Mouse (Mus musculus) frontal cortex, adult 2 months (tissue): ENCODE results near the gene Arhgap15. TPM values are rescaled to one million over a fixed set of nuclear protein-coding genes. Genes with fewer than 3 reads are reported as not detected.

Source experiments
- DNase-seq, 2 experiments: peaks; one replicate each; pipeline ENCODE4 v3.0.0; 2022; ENCODE audit warnings: low spot score in 1 of 2; ENCODE audit errors: extremely low spot score in 1 of 2
- polyA plus RNA-seq: library from polyadenylated mRNA; depleted of rRNA; stranded (reverse); fragments of >200 nt; gene quantifications from 2 replicates; pipeline ENCODE4 v1.2.3, GENCODE M21; 2012

Gene Arhgap15
- polyA plus RNA-seq, 1 experiment = 8.1 TPM

DNA sequence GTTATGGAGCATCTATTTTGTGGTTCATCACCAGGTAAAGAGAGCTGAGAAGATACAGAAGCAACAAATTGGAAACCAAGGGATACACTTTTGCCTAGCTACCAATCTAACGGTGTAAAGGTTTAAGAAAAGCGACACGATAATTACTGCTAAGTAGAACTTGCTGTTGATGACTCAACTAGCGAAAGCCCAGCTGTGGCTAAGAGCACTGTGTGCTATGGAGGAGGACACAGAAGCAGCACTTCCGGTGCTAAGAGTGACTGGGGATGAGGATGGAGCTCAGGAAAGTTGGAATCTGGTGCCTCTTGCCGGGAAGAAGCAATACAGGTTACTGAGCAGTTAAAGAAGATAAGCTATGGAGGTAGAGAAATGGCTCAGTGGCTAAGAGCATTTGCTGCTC lies 589.8 kb downstream of the Arhgap15 start:
- DNase-seq = no peak

DNA sequence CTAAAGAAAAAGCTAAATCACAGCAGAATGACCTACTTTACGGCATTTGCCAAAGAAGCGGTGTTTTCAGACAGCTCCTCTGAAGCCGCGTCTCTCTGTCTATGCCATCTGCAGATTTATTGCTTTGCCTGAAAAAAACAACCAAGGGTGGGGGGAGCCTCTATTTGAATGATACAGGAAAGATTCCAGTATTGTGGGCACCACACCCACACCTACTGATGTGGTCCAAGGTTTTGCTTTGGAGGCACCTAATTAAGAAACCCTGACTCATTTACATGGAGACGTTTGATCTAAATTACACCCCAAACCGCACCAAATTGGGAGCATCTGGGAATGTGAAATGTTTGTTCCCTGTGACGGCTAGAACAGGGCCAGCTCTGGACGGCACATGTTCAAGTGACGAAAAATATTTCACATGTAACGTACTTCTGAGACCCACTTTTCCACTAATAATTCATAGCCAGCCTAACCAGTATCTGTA lies 592.5 kb downstream of the Arhgap15 start:
- peak; percentile 39 to 60 for DNase-seq

DNA sequence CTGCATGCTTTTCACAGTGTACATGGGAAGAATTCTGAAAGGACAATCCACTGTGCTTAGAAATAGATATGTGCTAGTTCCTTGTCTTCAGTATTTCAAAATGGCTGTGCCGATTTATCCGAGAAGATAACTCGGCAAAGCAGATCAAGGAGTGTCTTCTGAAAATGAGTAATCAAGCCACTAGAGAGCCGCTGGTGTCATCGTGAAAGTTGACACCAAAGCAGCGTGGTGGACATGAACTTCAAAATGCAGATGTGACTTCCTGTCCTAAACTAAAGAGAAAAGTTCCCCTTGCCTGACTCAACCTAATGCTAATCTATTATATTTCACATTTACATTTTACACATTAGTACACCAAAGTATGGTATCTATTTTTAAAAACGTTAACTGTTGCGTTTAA lies 596.2 kb downstream of the Arhgap15 start:
- no peak for DNase-seq

DNA sequence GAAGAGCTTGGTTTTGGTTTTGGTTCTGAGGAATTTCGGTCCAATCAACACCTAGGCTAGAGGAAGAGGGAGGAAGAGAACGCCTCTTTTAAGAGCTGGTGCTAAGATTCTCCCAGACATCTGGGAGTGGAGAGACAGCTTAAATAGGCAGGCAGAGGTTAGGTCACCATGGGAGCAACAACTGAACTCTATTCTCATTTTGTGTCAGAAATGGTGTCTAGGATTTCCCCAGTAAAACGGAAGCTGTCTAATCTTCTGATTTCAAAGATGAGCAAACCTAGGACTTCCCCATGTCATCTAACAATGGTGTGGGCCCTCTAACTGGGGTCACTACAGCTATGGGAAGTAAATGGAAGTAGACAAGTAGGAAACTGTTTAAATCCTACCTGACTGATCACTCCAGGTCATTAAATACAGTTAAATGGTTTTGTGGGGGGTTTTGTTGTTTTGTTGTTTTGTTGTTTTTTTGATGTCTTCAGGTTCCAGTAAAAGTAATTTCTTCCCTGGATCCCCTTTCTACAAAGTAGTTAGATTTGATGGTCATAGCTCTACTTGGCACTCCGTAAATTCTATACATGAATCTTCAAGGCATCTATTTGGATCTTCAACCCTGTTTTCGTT lies 596.8 kb downstream of the Arhgap15 start:
- no peak for DNase-seq

DNA sequence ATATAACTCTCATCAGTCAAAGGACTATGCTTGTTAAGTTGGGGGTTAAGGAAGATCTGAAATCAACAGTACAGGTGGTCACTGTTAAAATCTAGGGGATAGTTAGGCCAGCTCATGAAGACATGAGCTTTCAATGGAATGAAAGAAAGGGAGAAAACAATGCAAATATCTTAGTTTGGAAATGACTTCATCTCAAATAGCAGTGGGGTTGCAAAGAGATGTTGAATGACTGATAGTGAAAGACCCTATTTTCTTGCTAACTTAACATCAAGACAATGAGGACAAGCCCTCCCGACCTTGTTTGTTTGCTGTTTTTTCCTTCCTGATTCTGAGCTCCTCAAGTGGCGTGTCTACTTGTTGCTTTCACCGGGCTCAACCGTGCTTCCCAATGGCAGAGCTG lies 597.6 kb downstream of the Arhgap15 start:
- DNase-seq = no peak

DNA sequence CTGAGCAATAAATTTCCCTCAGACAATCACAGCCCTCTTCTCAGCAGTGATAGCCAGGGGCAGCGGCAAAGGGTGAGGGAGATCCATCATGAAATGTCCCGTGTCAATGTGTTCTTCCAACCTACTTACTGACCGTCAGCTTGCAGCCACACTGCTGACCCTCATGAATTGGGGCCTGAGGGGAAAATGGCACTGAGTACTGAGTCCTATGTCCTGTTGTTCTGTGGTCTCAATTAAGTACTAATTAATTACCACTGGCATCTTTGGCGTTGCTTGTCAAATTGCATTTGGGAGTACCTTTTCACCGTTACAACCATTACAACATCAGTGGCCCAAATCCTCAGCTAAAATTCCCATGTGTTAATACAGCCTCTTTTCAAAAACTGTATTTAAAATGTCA lies 599.2 kb downstream of the Arhgap15 start:
- DNase-seq = no peak

DNA sequence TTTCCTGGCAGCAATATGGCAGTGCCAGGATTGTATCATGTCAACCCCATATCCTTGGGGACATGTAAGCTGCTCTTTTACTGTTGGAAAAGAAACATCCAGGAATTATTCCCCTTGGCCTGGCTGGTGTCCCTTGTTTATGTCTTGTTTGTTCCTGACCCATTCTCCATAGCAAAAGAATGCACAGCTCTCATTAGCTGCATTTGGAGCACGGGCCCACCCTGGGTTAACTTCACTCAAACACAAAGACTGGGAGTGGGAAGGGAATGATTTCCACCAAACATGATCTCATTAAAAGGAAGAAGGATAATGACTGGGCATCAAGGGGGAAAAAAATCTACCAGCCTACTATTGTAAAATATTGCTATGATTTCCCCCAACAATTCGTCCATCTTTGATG lies 600.5 kb downstream of the Arhgap15 start:
- DNase-seq = no peak

DNA sequence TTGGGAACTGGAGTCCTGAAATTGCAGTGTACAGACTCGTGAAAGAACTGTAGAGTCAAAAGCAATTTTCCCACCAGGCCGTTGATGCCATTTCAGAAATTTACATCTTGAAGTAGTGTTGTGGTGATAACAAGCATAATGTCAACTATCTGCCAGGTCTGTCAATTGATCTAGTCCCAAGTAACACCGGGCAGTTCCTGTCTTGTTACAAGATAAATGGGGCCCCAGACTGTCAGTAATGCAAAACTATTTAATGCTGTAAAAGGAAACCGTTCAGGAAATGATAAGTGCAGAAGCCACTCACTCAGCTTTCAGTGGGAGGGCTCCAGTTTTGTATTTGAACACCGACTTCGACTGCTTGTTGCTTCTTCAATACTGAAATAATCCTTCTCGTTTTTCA lies 604.3 kb downstream of the Arhgap15 start:
- no peak for DNase-seq

DNA sequence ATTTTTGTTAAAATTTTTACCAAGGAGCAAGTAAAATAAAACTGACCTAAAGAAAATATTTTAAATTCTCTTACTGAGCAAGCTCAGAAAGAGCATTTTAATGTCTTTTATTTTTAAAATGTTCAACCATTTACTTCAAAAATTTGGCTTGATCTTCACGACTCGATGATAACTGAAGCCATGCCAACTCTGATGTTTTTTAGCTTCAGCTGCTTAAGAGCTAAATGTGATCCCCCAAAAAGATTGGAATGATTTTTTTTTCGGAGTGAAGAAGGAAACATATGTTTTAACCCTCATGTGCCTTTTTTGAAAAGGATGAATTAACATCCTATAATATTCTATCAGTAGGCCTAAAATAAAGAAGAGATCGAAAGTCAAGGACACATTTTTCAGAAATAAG lies 605.0 kb downstream of the Arhgap15 start:
- DNase-seq = peak in 1 of 2 experiments; percentile 37

DNA sequence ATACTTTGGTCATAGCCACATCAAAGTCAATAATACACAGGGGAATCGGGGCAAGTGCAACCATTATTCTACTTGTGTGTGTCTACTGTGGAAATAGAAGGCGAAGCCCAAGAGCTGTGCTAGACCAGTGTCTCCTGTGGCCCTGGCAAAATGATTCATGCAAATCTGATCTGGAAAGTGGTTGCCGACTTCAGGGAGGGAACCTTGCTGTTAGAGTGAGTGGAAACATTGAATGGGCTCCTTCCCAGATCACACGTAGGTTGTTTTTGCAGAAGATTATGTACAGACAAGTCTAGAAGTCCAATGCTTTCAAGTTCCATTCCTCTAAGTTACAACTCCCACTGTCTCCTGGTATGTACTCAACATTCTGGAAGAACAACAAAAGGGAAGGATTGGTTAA lies 606.2 kb downstream of the Arhgap15 start:
- no peak for DNase-seq

DNA sequence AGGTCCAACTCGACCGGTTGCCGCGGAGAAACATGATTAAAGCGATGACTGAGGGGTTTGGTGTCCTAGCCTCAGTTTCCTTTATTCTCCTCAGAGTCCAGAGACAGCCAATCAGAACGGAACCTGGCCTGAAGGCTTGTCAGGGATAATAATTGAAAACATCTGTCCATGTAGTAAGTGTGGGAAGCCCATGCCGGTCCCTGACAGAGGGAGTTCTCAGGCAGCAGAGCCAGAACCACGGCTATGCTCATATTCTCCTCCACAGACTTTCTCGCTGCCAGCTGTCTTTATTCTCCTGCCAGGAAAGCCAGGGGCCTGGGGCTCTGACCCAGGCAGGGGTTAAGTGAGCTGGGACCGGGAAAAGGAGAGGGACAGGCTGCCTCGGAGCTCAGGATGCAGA lies 606.7 kb downstream of the Arhgap15 start:
- DNase-seq = no peak

DNA sequence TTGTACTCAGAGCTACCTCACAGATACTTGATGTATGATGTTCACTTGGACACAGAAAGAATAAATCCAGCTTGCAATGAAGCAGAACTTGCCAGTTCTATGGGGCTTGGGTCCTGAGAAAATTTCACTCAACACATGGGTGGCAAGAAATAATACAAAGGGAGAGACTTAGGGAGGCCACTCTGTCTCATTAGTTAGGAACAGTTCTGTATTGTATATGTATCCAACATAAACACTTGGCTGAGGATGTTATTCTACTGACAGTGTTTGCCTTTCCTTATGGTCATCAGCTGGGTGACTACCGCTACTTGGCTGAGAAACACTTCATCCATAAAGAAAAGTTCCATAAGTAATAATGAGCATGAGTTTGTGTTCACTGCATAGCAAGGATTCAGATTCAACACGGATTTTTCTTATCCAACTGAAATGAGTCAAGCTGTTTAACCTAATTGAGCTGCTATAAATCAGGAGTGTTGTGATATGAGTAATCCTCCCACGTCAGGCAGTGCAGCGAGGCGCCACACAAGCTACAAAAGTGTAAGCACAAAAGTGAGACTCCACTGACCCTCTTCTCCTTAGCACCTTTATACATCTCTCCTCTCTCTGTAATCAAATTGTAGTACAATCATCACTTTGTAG lies 607.7 kb downstream of the Arhgap15 start:
- DNase-seq = no peak

DNA sequence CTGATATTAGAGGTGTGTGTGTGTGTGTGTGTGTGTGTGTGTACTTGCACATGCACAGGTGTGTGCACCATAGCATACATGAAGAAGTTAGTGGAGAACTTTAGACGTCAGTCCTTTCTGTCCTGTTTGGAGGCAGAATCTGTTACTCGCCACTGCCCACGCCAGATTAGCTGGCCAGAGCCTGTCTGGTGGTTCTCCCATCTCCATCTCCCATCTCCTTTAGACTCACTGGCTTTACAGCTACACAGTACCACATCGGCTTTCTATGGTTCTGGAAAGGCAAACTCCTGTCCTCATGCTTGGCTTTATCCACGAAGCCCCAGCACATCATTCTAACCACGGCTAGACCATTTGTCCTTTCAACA lies 608.2 kb downstream of the Arhgap15 start:
- DNase-seq = no peak

DNA sequence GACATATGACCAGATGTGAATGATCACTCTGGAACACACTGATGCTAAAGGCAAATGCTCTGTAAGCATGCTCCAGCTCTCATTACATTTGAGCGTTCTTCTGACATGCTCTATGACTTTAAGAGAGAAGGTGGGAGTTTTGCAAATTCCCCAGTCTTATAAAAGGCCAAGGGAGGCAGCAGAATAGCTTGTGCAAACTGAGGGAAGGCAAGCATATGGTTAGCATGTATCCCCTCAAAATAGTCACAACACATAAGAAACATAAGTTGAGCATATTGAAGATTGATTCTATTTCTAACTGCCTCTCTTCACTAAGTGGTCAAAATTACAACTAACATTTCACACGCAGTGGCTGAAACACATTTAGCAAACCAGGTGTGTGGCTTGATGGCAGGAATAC lies 631.6 kb downstream of the Arhgap15 start:
- DNase-seq = no peak

DNA sequence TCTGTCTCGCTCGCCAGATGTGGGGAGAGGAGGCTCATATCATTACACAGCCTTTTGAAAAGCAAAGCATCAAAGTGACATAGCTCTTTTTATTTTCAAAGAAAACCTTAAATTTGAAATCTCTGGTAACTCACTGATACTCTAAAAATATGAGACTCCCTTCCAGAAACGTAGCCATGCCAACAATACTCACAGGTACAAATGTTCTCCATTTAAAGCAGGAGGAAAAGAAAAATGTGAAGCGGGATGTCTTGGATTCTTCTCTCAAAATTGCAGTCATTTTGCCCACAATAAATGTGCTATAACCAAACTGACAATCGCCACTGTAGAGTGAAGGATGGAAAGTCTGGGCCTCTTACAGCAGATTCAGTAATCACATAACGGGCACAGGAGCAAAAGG lies 635.9 kb downstream of the Arhgap15 start:
- DNase-seq = peak in 1 of 2 experiments; percentile 35

DNA sequence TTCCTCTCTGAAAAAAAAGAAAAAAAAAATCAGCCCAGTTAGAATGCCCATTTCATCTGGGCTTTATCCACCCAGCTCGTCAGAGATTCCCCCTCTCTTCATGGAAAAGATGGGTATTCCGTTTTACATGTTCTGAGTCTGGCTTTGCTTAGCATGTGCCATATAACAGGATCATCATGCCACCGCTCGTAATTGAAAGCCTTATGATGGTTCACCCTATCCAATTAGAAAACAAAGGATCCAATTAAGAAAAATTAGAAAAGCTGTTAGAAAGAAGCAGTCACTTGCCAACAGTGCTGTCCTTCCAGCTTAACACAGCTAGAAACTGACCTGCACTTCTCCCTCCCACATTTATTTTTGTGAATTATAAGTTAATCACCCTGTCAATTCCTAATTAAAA lies 640.9 kb downstream of the Arhgap15 start:
- DNase-seq = no peak

DNA sequence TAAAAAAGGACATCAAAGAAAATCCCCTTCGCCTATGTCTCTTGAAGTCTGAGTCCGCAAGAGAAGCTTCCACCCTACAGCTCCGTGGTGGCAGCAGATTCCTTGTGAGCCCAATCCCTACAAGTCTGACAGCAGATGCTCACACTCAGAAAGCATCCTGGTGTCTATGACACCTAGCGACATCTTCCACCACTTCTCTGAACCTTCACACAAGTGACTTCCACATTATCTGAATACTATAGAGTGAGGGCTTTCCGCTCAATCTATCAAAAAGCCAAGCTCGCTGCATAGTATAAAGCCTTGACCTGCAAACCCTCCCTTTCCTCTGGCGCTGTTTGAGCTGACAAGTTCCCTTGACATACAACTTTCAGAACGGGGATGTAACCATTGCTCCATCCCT lies 645.2 kb downstream of the Arhgap15 start:
- DNase-seq = no peak

DNA sequence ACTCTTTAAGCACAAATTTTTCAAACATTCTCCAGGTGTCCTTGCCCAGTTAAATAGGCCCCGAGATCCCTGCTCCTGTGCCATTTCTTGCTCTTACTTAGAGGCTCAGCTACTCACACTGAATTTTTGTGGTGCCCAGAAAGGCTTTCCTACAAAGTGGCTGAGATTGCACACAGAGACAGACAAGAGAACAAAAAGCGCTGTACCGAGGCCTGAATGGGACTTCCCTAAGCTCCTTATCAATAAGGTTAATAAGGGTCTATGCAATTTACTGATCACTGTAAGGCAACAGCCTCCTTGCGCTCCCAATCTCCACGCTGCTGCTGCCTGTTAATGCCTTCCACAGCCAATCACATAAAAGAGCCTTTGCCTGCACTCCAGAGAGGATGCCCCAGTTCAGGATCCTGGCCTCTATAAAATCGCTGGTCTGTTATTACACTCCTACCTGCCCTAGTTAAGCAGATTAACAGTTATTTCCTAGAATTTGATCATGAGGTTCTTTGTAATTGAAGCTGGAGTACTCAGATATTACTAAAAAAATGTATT lies 646.4 kb downstream of the Arhgap15 start:
- no peak for DNase-seq

DNA sequence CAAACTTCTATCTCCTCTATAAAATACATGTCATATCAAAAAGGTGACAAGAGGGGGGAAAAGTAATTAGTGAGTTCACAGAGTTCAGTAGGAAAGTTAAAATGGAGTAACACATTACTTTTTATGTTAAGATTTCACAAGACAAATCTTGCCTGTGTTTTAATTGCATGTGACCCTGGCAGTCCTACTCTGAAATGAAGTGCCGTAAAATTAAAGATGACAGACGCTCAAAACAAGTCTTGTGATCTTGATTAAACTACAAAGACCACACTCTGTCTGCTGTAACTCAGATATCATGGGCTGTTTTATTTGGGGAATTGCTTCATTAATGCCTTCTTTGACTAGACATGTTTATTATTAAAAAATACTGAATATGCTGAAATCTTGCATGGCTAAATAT lies 647.0 kb downstream of the Arhgap15 start:
- no peak for DNase-seq

DNA sequence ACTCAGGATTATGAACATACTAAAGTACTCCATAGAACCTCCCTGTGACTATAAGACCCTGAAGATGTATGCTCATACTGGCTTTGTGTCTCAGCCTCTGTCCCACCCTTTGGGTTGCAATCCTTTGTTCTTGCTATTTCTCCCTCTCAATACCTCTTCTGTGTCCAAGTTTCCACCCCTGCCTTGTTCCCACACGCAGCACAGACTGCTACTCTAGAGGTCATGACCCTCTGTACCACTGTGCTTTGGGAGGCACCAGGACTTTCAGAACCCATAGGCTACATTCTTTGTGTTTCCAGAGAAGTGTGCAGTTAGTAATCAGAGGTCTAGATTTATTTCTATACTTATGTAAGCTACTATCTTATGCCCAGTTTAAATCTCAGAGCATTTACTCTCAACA lies 648.6 kb downstream of the Arhgap15 start:
- no peak for DNase-seq

DNA sequence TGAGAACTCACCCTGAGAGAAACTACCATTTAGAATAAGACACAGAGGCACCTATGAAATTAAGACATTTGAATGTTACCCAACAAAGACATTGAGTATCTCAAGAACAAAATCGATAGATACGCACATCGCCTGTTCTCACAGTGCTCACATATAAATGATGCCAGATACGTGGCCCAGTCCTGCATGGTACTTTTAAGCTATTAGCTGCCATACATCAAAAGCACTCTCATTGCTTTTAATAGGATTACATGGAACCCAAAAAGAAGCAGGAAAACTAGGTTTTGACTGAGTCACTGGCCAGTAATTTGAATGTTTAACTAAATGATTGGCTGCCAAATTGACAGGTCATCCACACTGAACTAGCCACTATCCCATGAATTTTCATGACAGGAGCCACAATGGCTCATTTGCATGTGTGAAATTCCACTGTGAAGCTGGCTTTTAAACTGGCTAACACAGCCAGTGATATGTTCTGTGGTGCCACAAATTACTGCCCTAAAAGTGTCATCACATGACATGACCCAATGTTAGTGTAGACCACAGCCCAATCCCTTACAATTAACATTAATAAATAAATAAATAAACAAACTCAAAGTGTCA lies 649.2 kb downstream of the Arhgap15 start:
- no peak for DNase-seq
